Mouse (Mus musculus) lung, embryonic 16.5 days (tissue): Measurements from ENCODE around the gene Vmn1r40. TPM values are rescaled to one million over a fixed set of nuclear protein-coding genes. Genes with fewer than 3 reads are reported as not detected.

Experiments
- ATAC-seq: fragments of 200-750 bp; cut with Nextera tagmentation; 2 replicates; pipeline ENCODE4 v1.8.0; 2017; ENCODE audit warnings: low read depth, mild to moderate bottlenecking, moderate library complexity
- H3K27ac ChIP-seq: fragments of 300-500 bp; sonication (generic); 2 replicates; pipeline ENCODE4 v1.5.1; 2014; ENCODE audit warnings: mild to moderate bottlenecking, control low read depth, low read length
- H3K27me3 ChIP-seq: fragments of 300-500 bp; sonication (generic); 2 replicates; pipeline ENCODE4 v1.6.1; 2014; ENCODE audit warnings: low read depth, low read length, mixed read lengths; ENCODE audit not compliant: control insufficient read depth, insufficient read depth
- H3K36me3 ChIP-seq: fragments of 300-500 bp; sonication (generic); 2 replicates; pipeline ENCODE4 v1.6.1; 2014; ENCODE audit warnings: low read length; ENCODE audit not compliant: control insufficient read depth, insufficient read depth
- H3K4me1 ChIP-seq: fragments of 300-500 bp; sonication (generic); replicated peaks from 2 replicates; pipeline ENCODE4 v1.6.1; 2014; ENCODE audit warnings: low read length, mixed read lengths; ENCODE audit not compliant: control insufficient read depth, insufficient read depth
- H3K4me2 ChIP-seq: fragments of 300-500 bp; sonication (generic); 2 replicates; pipeline ENCODE4 v1.6.1; 2014; ENCODE audit warnings: low read depth, low read length, control low read depth
- H3K4me3 ChIP-seq: fragments of 300-500 bp; sonication (generic); 2 replicates; pipeline ENCODE4 v1.5.1; 2014; ENCODE audit warnings: mild to moderate bottlenecking, low read length, control low read depth
- H3K9ac ChIP-seq: fragments of 300-500 bp; sonication (generic); 2 replicates; pipeline ENCODE4 v1.6.1; 2014; ENCODE audit warnings: low read length, control low read depth
- H3K9me3 ChIP-seq: fragments of 300-500 bp; sonication (generic); 2 replicates; pipeline ENCODE4 v1.6.1; 2016; ENCODE audit warnings: low read length; ENCODE audit not compliant: control insufficient read depth
- WGBS: fragments of 180-500 bp; shearing (Covaris S2); extraction: QIAGEN DNeasy Blood & Tissue Kit; methylation state at CpG from one replicate; pipeline ENCODE4 v1.1.7; 2014; 5-methylcytosine and 5-hydroxymethylcytosine counted together
- polyA plus RNA-seq: library from polyadenylated mRNA; unstranded; fragments of >200 nt; fragmentation: Nextera tagmentation; extraction: Ambion mirVana; gene quantifications from 2 replicates; pipeline ENCODE4 v1.2.1, GENCODE M21; 2015

Vmn1r40 gene
- polyA plus RNA-seq, 1 experiment from 2014 or later = not detected

GRCm38 (mm10) chr6:89669556-89669955 is 37.8 kb upstream of the Vmn1r40 start:
- no peak for ATAC-seq
- Histone ChIP-seq H3K4me1 (0 out of 2 replicates have a peak, but pooled peaks cover 2% of the 10 kb centered on the region), H3K9me3 (no peaks in the 10 kb centered on the region), H3K27ac (no peak overlapping the region), H3K4me3 (no peak overlapping the region), H3K9ac (no peak overlapping the region), H3K4me2 (no peak overlapping the region), H3K36me3 (no peaks in the 10 kb centered on the region), H3K27me3 (no peaks in the 10 kb centered on the region)
- 77% methylated on average over 6 of the region's 6 CpGs for WGBS

- 0 out of 2 replicates have a peak, but pooled peaks cover 3% of the 10 kb centered on the region for H3K9me3 ChIP-seq
Observed at GRCm38 (mm10) chr6:89671431-89671830, 35.9 kb upstream of the Vmn1r40 start.

GRCm38 (mm10) chr6:89672641-89673040 is 34.7 kb upstream of the Vmn1r40 start:
- Histone ChIP-seq H3K36me3 (no peaks in the 10 kb centered on the region), H3K27ac (no peak overlapping the region), H3K4me3 (no peak overlapping the region), H3K9ac (no peak overlapping the region), H3K4me2 (no peak overlapping the region), H3K9me3 (0 out of 2 replicates have a peak, but pooled peaks cover 3% of the 10 kb centered on the region), H3K27me3 (no peaks in the 10 kb centered on the region), H3K4me1 (no peaks in the 10 kb centered on the region)
- no peak for ATAC-seq
- 79% methylated on average over 7 of the region's 7 CpGs for WGBS

More at GRCm38 (mm10) chr6:89671431-89671830, 35.9 kb upstream of the Vmn1r40 start:
- Histone ChIP-seq H3K4me1 (no peaks in the 10 kb centered on the region), H3K9ac (no peak overlapping the region), H3K36me3 (no peaks in the 10 kb centered on the region), H3K4me2 (no peak overlapping the region), H3K27me3 (no peaks in the 10 kb centered on the region), H3K4me3 (no peak overlapping the region), H3K27ac (no peak overlapping the region)
- no peak for ATAC-seq
- 68% methylated on average over 6 of the region's 6 CpGs for WGBS

- WGBS = 72% methylated on average over 11 of the region's 11 CpGs
- ATAC-seq = peak; percentile 52; the same call in 1 of the 2 replicates
Observed at GRCm38 (mm10) chr6:89673135-89673780, 34.1 kb upstream of the Vmn1r40 start.

GRCm38 (mm10) chr6:89678522-89678921 is 28.8 kb upstream of the Vmn1r40 start:
- Histone ChIP-seq H3K27me3 (no peaks in the 10 kb centered on the region), H3K4me1 (no peaks in the 10 kb centered on the region), H3K36me3 (no peaks in the 10 kb centered on the region), H3K27ac (no peak overlapping the region), H3K9ac (no peak overlapping the region; the same call in 1 of the 2 replicates), H3K4me3 (no peak overlapping the region), H3K4me2 (no peak overlapping the region), H3K9me3 (0 out of 2 replicates have a peak, but pooled peaks cover 3% of the 10 kb centered on the region)
- ATAC-seq = no peak
- 73% methylated on average over 4 of the region's 4 CpGs for whole genome bisulfite sequencing

More at GRCm38 (mm10) chr6:89673135-89673780, 34.1 kb upstream of the Vmn1r40 start:
- Histone ChIP-seq H3K9me3 (0 out of 2 replicates have a peak, but pooled peaks cover 3% of the 10 kb centered on the region), H3K27me3 (no peaks in the 10 kb centered on the region), H3K36me3 (no peaks in the 10 kb centered on the region), H3K27ac (no peak overlapping the region), H3K4me2 (no peak overlapping the region), H3K4me1 (no peaks in the 10 kb centered on the region), H3K4me3 (no peak overlapping the region), H3K9ac (no peak overlapping the region)

- Histone ChIP-seq H3K9me3 (0 out of 2 replicates have a peak, but pooled peaks cover 3% of the 10 kb centered on the region), H3K27me3 (no peaks in the 10 kb centered on the region), H3K4me2 (no peak overlapping the region), H3K27ac (no peak overlapping the region), H3K4me3 (no peak overlapping the region), H3K4me1 (no peaks in the 10 kb centered on the region), H3K9ac (no peak overlapping the region), H3K36me3 (no peaks in the 10 kb centered on the region)
- WGBS = 16% methylated on average over 10 of the region's 10 CpGs
- peak; percentile 51 for ATAC-seq
Observed at GRCm38 (mm10) chr6:89679291-89679835, 28.0 kb upstream of the Vmn1r40 start.

- H3K9me3 ChIP-seq = 0 out of 2 replicates have a peak, but pooled peaks cover 3% of the 10 kb centered on the region
- ATAC-seq = peak; percentile 65; the same call in 1 of the 2 replicates
- H3K4me1 ChIP-seq = no peaks in the 10 kb centered on the region
- no peaks in the 10 kb centered on the region for H3K27me3 ChIP-seq
- H3K9ac ChIP-seq = no peak overlapping the region
- no peaks in the 10 kb centered on the region for H3K36me3 ChIP-seq
- 8% methylated on average over 8 of the region's 8 CpGs for WGBS
- H3K4me3 ChIP-seq = no peak overlapping the region
- no peak overlapping the region for H3K4me2 ChIP-seq
- H3K27ac ChIP-seq = no peak overlapping the region
Observed at GRCm38 (mm10) chr6:89680155-89680554, 27.2 kb upstream of the Vmn1r40 start.

GRCm38 (mm10) chr6:89684231-89684630 is 23.1 kb upstream of the Vmn1r40 start:
- 67% methylated on average over 1 of the region's 1 CpGs for WGBS
- Histone ChIP-seq H3K27ac (no peak overlapping the region), H3K4me1 (no peaks in the 10 kb centered on the region), H3K4me3 (no peak overlapping the region), H3K9ac (no peak overlapping the region), H3K4me2 (no peak overlapping the region), H3K9me3 (no peaks in the 10 kb centered on the region), H3K36me3 (no peaks in the 10 kb centered on the region), H3K27me3 (no peaks in the 10 kb centered on the region)
- ATAC-seq = no peak

GRCm38 (mm10) chr6:89687100-89687499 is 20.2 kb upstream of the Vmn1r40 start:
- Histone ChIP-seq H3K4me2 (no peak overlapping the region), H3K9ac (no peak overlapping the region), H3K36me3 (no peaks in the 10 kb centered on the region), H3K27me3 (no peaks in the 10 kb centered on the region), H3K9me3 (no peaks in the 10 kb centered on the region), H3K4me1 (no peaks in the 10 kb centered on the region), H3K4me3 (no peak overlapping the region), H3K27ac (no peak overlapping the region)
- ATAC-seq = no peak
- WGBS = 81% methylated on average over 1 of the region's 1 CpGs
